Mouse (Mus musculus) intestine, embryonic 15.5 days (tissue): Measurements from ENCODE around the gene Prkca. TPM values are rescaled to one million over a fixed set of nuclear protein-coding genes. Genes with fewer than 3 reads are reported as not detected.
A peak's percentile ranks its signal among the peaks of the same experiment; 100 is the strongest.

Source experiments
- ATAC-seq: fragments of 200-750 bp; cut with Nextera tagmentation; 2 replicates; pipeline ENCODE4 v1.8.0; 2017; ENCODE audit warnings: moderate TSS enrichment, moderate library complexity
- H3K27ac ChIP-seq: fragments of 300-500 bp; sonication (generic); 2 replicates; pipeline ENCODE4 v1.5.1; 2015; ENCODE audit warnings: mild to moderate bottlenecking, inconsistent platforms
- H3K27me3 ChIP-seq: fragments of 300-500 bp; sonication (generic); replicated peaks from 2 replicates; pipeline ENCODE4 v1.6.1; 2015; ENCODE audit warnings: inconsistent platforms
- H3K36me3 ChIP-seq: fragments of 300-500 bp; sonication (generic); 2 replicates; pipeline ENCODE4 v1.6.1; 2015; ENCODE audit warnings: inconsistent platforms
- H3K4me1 ChIP-seq: fragments of 300-500 bp; sonication (generic); replicated peaks from 2 replicates; pipeline ENCODE4 v1.6.1; 2015; ENCODE audit warnings: inconsistent platforms
- H3K4me2 ChIP-seq: fragments of 300-500 bp; sonication (generic); replicated peaks from 2 replicates; pipeline ENCODE4 v1.6.1; 2015; ENCODE audit warnings: mild to moderate bottlenecking, inconsistent platforms
- H3K4me3 ChIP-seq: fragments of 300-500 bp; sonication (generic); replicated peaks from 2 replicates; pipeline ENCODE4 v1.5.1; 2015; ENCODE audit warnings: inconsistent platforms
- H3K9ac ChIP-seq: fragments of 300-500 bp; sonication (generic); 2 replicates; pipeline ENCODE4 v1.6.1; 2015; ENCODE audit warnings: inconsistent platforms
- H3K9me3 ChIP-seq: fragments of 300-500 bp; sonication (generic); 2 replicates; pipeline ENCODE4 v1.6.1; 2016; ENCODE audit warnings: inconsistent platforms
- WGBS: fragments of 180-500 bp; shearing (Covaris S2); methylation state at CpG from one replicate; pipeline ENCODE4 v1.1.7; 2015; 5-methylcytosine and 5-hydroxymethylcytosine counted together
- polyA plus RNA-seq: library from polyadenylated mRNA; unstranded; fragments of >200 nt; fragmentation: Nextera tagmentation; extraction: Ambion mirVana; gene quantifications from 2 replicates; pipeline ENCODE4 v1.2.1, GENCODE M21; 2015

Gene Prkca
- polyA plus RNA-seq, 1 experiment from 2014 or later = 22.0 TPM

GRCm38 (mm10) chr11:108285046-108285445, 58.7 kb downstream of the Prkca start:
- Histone ChIP-seq H3K9ac (no peak overlapping the region), H3K36me3 (no peaks in the 10 kb centered on the region), H3K27me3 (no peaks in the 10 kb centered on the region), H3K4me2 (no peak overlapping the region), H3K4me3 (no peak overlapping the region), H3K27ac (no peak overlapping the region), H3K9me3 (no peaks in the 10 kb centered on the region), H3K4me1 (0 out of 2 replicates have a peak, but pooled peaks cover 4% of the 10 kb centered on the region)
- no peak for ATAC-seq
- WGBS = 53% methylated on average over 5 of the region's 5 CpGs

GRCm38 (mm10) chr11:108282850-108283459, 60.8 kb downstream of the Prkca start:
- peak; percentile 84 for ATAC-seq
- no peak overlapping the region for H3K4me2 ChIP-seq
- no peak overlapping the region for H3K27ac ChIP-seq
- H3K9ac ChIP-seq = no peak overlapping the region
- 53% methylated on average over 1 of the region's 1 CpGs for WGBS
- no peaks in the 10 kb centered on the region for H3K9me3 ChIP-seq
- H3K27me3 ChIP-seq = no peaks in the 10 kb centered on the region
- 0 out of 2 replicates have a peak, but pooled peaks cover 4% of the 10 kb centered on the region for H3K4me1 ChIP-seq
- no peaks in the 10 kb centered on the region for H3K36me3 ChIP-seq
- no peak overlapping the region for H3K4me3 ChIP-seq

- Histone ChIP-seq H3K27ac (no peak overlapping the region), H3K9ac (no peak overlapping the region), H3K27me3 (no peaks in the 10 kb centered on the region), H3K4me1 (0 out of 2 replicates have a peak, but pooled peaks cover 11% of the 10 kb centered on the region), H3K4me2 (no peak overlapping the region), H3K9me3 (no peaks in the 10 kb centered on the region), H3K4me3 (no peak overlapping the region), H3K36me3 (no peaks in the 10 kb centered on the region)
- WGBS = 81% methylated on average over 1 of the region's 1 CpGs
- peak; percentile 48 for ATAC-seq
Measured at GRCm38 (mm10) chr11:108279748-108280373, 63.9 kb downstream of the Prkca start.

- WGBS = 79% methylated on average over 8 of the region's 8 CpGs
- H3K4me1 ChIP-seq = 0 out of 2 replicates have a peak, but pooled peaks cover 13% of the 10 kb centered on the region
- no peaks in the 10 kb centered on the region for H3K27me3 ChIP-seq
- no peaks in the 10 kb centered on the region for H3K9me3 ChIP-seq
- H3K4me3 ChIP-seq = no peak overlapping the region
- H3K36me3 ChIP-seq = no peaks in the 10 kb centered on the region
- no peak overlapping the region for H3K27ac ChIP-seq
- no peak overlapping the region for H3K4me2 ChIP-seq
- ATAC-seq = no peak
- H3K9ac ChIP-seq = no peak overlapping the region
Measured at GRCm38 (mm10) chr11:108277096-108277495, 66.6 kb downstream of the Prkca start.

- H3K9ac ChIP-seq = no peak overlapping the region
- H3K9me3 ChIP-seq = no peaks in the 10 kb centered on the region
- H3K27ac ChIP-seq = no peak overlapping the region
- no peak for ATAC-seq
- no peak overlapping the region for H3K4me2 ChIP-seq
- no peak overlapping the region for H3K4me3 ChIP-seq
- WGBS = 74% methylated on average over 2 of the region's 2 CpGs
- peaks cover 20% of the 10 kb centered on the region for H3K4me1 ChIP-seq
- H3K36me3 ChIP-seq = no peaks in the 10 kb centered on the region
- no peaks in the 10 kb centered on the region for H3K27me3 ChIP-seq
Measured at GRCm38 (mm10) chr11:108276148-108276547, 67.6 kb downstream of the Prkca start.

GRCm38 (mm10) chr11:108274046-108274445, 69.7 kb downstream of the Prkca start:
- no peak for ATAC-seq
- Histone ChIP-seq H3K9me3 (no peaks in the 10 kb centered on the region), H3K36me3 (no peaks in the 10 kb centered on the region), H3K27me3 (no peaks in the 10 kb centered on the region), H3K4me1 (peaks cover 22% of the 10 kb centered on the region), H3K4me3 (no peak overlapping the region), H3K4me2 (no peak overlapping the region), H3K9ac (no peak overlapping the region), H3K27ac (no peak overlapping the region)
- WGBS = 56% methylated on average over 7 of the region's 7 CpGs

GRCm38 (mm10) chr11:108273415-108273965, 70.2 kb downstream of the Prkca start:
- no peak overlapping the region for H3K4me3 ChIP-seq
- H3K36me3 ChIP-seq = no peaks in the 10 kb centered on the region
- 92% methylated on average over 12 of the region's 12 CpGs for WGBS
- no peak for ATAC-seq
- H3K4me1 ChIP-seq = peaks cover 27% of the 10 kb centered on the region
- H3K27ac ChIP-seq = no peak overlapping the region
- H3K27me3 ChIP-seq = no peaks in the 10 kb centered on the region
- no peak overlapping the region for H3K9ac ChIP-seq
- no peaks in the 10 kb centered on the region for H3K9me3 ChIP-seq
- no peak overlapping the region for H3K4me2 ChIP-seq

- H3K4me3 ChIP-seq = no peak overlapping the region
- H3K27ac ChIP-seq = no peak overlapping the region
- H3K4me1 ChIP-seq = peaks cover 27% of the 10 kb centered on the region
- H3K9ac ChIP-seq = no peak overlapping the region
- H3K27me3 ChIP-seq = no peaks in the 10 kb centered on the region
- WGBS = 81% methylated on average over 16 of the region's 16 CpGs
- no peak overlapping the region for H3K4me2 ChIP-seq
- no peak for ATAC-seq
- H3K9me3 ChIP-seq = no peaks in the 10 kb centered on the region
- no peaks in the 10 kb centered on the region for H3K36me3 ChIP-seq
Measured at GRCm38 (mm10) chr11:108272601-108273414, 70.9 kb downstream of the Prkca start.

GRCm38 (mm10) chr11:108271305-108271704, 72.4 kb downstream of the Prkca start:
- H3K4me1 ChIP-seq = peaks cover 23% of the 10 kb centered on the region
- no peaks in the 10 kb centered on the region for H3K27me3 ChIP-seq
- no peaks in the 10 kb centered on the region for H3K36me3 ChIP-seq
- H3K4me2 ChIP-seq = no peak overlapping the region
- 50% methylated on average over 8 of the region's 8 CpGs for WGBS
- ATAC-seq = peak; percentile 42
- no peak overlapping the region for H3K27ac ChIP-seq
- H3K9me3 ChIP-seq = no peaks in the 10 kb centered on the region
- H3K9ac ChIP-seq = no peak overlapping the region
- no peak overlapping the region for H3K4me3 ChIP-seq

- WGBS = 58% methylated on average over 7 of the region's 7 CpGs
- no peak for ATAC-seq
- H3K4me1 ChIP-seq = peaks cover 21% of the 10 kb centered on the region
Measured at GRCm38 (mm10) chr11:108269516-108269915, 74.2 kb downstream of the Prkca start.

GRCm38 (mm10) chr11:108268421-108269322, 75.1 kb downstream of the Prkca start:
- no peaks in the 10 kb centered on the region for H3K9me3 ChIP-seq
- no peak overlapping the region for H3K9ac ChIP-seq
- 72% methylated on average over 12 of the region's 12 CpGs for WGBS
- no peak overlapping the region for H3K4me3 ChIP-seq
- ATAC-seq = no peak
- no peaks in the 10 kb centered on the region for H3K36me3 ChIP-seq
- no peak overlapping the region for H3K4me2 ChIP-seq
- 0 out of 2 replicates have a peak overlapping the region, but pooled peaks have one; percentile 48 for H3K27ac ChIP-seq
- no peaks in the 10 kb centered on the region for H3K27me3 ChIP-seq
- peaks cover 23% of the 10 kb centered on the region for H3K4me1 ChIP-seq

More at GRCm38 (mm10) chr11:108269516-108269915, 74.2 kb downstream of the Prkca start:
- Histone ChIP-seq H3K9me3 (no peaks in the 10 kb centered on the region), H3K4me2 (no peak overlapping the region), H3K36me3 (no peaks in the 10 kb centered on the region), H3K27ac (0 out of 2 replicates have a peak overlapping the region, but pooled peaks have one; percentile 48), H3K4me3 (no peak overlapping the region), H3K9ac (no peak overlapping the region), H3K27me3 (no peaks in the 10 kb centered on the region)
